Mouse (Mus musculus) heart, adult 2 months (tissue): Measurements from ENCODE around the gene Papss2.

Source experiments
- CTCF ChIP-seq: fragments of 200-600 bp; IDR thresholded peaks from 2 replicates; pipeline ENCODE4 v1.8.1; 2022; ENCODE audit warnings: antibody characterized with exemption, mild to moderate bottlenecking, moderate library complexity
- POLR2A ChIP-seq: fragments of 200-500 bp; IDR thresholded peaks from 2 replicates; pipeline ENCODE4 v1.6.1; 2011; ENCODE audit warnings: mild to moderate bottlenecking, low read depth, low read length, control low read depth; ENCODE audit not compliant: insufficient read depth

- TF ChIP-seq POLR2A (no peak), CTCF (no peak)
Observed at GRCm38 (mm10) chr19:32601033-32601770, 5.6 kb downstream of the Papss2 start.
